Mouse (Mus musculus) embryonic stem cell, embryonic (primary cell): ENCODE results near the gene Raf1.
"Not testable (repeated sequence)": the region's sequence is repeated elsewhere in the genome, so short reads cannot be mapped to it uniquely, and the experiment has no call there.

ENCODE experiments used
- CTCF ChIA-PET, 4 experiments: fragments of 300-600 bp in 2 of 4; fragments of 350-600 bp in 2 of 4; sonication (Branson Sonifier 250); formaldehyde crosslinking; loops; one replicate each; lab custom pipeline; 2022; ENCODE audit warnings: inconsistent platforms in 2 of 4; lab: Charles Lee
- POLR2A ChIA-PET, 4 experiments: fragments of 300-600 bp in 2 of 4; fragments of 350-600 bp in 2 of 4; sonication (Branson Sonifier 250); formaldehyde crosslinking; loops; one replicate each; lab custom pipeline; 2022; ENCODE audit warnings: antibody characterized with exemption in 4 of 4, inconsistent platforms in 1 of 4; lab: Charles Lee

The Raf1 gene

DNA sequence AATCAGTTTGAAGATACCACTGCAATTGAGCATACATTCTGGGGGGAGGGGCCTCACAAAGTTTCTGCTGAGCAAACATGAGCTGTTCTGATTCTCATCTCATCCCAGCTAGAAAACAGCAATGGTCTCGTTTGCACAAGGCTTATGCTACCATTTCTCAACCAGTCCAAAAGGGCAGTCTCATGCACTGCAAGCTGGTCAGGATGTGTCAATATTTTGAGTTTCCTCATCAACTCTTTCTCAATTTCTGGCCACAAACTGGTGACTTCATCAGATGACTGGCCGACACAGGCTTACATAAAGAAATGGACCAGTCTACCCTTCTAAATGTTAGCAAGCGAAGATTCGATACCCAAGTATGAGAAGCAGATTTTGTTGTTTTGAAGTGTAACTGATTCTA, 9.8 kb downstream of the Raf1 start:
- ChIA-PET POLR2A (interaction anchor here (0.6 to 19.4 kb wide), 18 partner anchors 8 to 134 kb away, joined by 3 to 347 read pairs (median 4); partner anchors contain the start of gene Raf1 (in 3 of the 4)), CTCF (interaction anchor here in 2 of 4 experiments (0.6 to 1.4 kb wide), 3 partner anchors 8 to 32 kb away, joined by 3 to 4 read pairs (median 3); partner anchors contain the start of gene Raf1 (in 1 of the 2))

DNA sequence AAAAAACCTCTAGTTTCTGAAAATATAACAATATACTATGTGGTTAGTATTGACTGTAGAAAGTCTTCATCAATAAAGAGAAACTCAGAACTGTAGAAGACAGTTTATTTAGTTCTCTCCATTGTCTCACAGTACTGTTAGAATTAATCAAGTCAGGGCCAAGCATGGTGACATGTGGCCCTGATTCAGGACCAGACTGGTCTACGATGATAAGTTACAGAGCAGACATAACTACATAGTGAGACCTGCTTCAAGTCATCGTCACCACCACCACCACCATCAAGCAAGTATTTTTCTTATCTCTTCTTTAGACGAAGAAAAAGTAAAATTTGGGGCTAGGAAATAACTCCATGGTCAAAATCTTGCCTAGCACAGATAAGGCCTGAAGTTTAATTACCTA, 12.2 kb downstream of the Raf1 start:
- ChIA-PET CTCF (interaction anchor here in 3 of 4 experiments (0.6 to 1.2 kb wide), 4 partner anchors 24 to 108 kb away, joined by 3 read pairs; no protein-coding TSS in a partner anchor), POLR2A (interaction anchor here in 3 of 4 experiments (0.6 to 19.4 kb wide), 12 partner anchors 9 to 143 kb away, joined by 3 to 347 read pairs (median 4); partner anchors contain the start of genes Raf1 (in 3 of the 3) and Tmem40 (in 1 of the 3))

DNA sequence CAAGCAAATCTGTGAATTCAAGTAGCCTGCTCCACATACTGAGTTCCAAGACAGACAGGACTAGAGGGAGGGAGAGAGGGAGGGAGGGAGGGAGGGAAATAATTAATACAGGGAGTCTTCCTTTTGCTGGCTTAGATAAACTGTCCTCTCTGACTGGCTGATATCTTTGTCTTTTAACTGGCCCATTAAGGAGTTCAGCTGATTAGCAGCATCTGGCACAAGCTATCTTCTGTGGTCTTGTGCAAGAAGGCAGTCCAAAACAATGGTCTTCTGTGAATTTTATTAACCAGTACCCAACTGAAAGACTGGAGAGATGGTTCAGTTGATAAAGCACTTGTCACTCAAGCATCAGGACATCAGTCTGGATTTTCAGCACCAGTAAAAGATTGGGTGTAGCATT, 17.6 kb downstream of the Raf1 start:
- ChIA-PET CTCF (no interaction called here), POLR2A (interaction anchor here in 2 of 4 experiments (1.0 to 13.7 kb wide), 6 partner anchors 8 to 50 kb away, joined by 3 to 347 read pairs (median 4); partner anchors contain the start of gene Raf1 (in 1 of the 2))

DNA sequence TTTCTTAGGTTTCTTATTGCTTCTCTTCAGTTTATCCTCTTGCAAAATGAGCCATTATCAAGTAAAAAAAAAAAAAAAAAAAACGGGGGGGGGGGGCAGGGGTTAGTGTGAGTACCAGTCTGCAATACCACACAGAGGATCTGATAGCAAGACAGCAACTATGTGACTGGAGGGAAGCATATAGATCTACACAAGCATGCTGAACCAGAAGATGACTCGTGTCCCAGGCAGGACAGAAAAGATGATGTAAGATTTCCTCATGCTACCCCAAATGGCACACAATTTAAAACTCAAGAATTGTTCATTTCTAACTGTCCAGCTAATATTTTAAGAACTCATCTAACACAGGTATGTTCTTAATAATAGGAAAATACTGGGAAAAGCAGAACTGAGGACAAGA, 22.5 kb downstream of the Raf1 start:
- CTCF ChIA-PET = no interaction called here
- POLR2A ChIA-PET = interaction anchor here in 3 of 4 experiments (0.6 to 13.7 kb wide), 16 partner anchors 11 to 185 kb away, joined by 3 to 347 read pairs (median 4); partner anchors contain the start of gene Raf1 (in 2 of the 3)

DNA sequence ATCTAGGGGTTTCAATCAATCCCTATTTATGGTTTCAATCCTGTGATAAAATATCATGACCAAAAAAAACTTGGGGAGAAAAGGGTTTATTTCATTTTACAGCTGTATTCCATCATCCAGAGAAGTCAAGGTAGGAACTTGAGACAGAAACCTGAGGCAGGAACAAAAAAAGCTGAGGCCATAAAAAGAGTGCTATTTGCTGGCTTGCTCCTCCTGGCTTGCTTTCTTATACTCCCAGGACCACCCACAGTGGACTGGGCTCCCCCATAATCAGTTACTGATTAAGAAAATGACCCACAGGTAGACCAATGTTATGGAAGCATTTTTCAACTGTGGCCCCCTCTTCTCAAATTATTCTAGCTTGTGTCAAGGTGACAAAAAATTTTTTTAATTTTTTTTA, 24.7 kb downstream of the Raf1 start:
- ChIA-PET CTCF (interaction anchor here in 2 of 4 experiments (0.7 to 1.1 kb wide), 2 partner anchors 22 to 43 kb away, joined by 3 to 4 read pairs; no protein-coding TSS in a partner anchor), POLR2A (interaction anchor here (0.6 to 13.7 kb wide), 38 partner anchors 8 to 187 kb away, joined by 3 to 347 read pairs (median 4); partner anchors contain the start of genes Raf1 (in 3 of the 4), Rpl32 (in 3 of the 4), Efcab12 (in 1 of the 4) and Mkrn2 (in 1 of the 4))

DNA sequence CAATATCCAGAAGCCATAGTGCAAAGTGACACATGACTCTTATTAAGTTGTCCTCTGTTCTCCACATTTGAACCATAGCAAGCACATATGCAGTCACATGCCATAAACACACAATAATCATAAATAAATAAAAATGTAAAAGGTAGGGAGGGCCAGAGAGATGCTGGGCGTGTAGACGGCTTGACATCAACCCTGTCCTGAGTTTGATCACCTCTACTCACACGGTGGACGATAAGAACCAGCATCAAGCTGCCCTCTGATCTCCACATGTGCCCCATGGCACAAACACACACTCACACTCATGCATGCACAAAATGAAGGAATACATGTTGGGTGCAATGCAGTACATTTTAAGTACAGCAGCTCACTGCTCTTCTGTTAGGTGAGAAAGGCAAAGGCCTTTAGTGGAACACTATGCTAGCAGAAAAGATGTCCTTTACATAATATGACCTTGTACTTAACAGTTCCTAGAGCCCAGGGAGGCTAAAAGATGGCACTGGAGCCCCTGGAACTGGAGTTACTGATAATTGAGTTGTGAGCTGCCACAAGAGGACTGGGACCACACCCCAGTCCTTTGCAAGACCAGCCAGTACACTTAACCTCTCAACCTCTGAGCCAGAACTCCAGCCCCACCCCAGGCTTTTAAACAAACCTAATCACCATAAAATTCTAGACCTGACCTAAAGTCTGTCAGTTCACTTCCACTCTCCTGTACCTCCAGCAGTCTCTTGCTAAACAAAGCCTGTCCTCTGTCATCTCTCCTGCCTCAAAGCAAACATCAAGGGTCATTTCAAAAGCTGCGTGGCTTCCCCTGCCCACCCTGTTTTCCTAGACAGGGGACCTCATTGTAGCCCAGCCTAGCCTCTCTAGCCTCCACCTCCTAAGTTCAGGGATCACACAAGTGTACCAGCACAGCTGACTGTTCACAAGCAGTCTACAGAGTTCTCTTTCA, 25.7 kb downstream of the Raf1 start:
- POLR2A ChIA-PET = interaction anchor here (0.7 to 13.7 kb wide), 48 partner anchors 9 to 398 kb away, joined by 3 to 347 read pairs (median 4); partner anchors contain the start of genes Raf1 (in 4 of the 4), Rpl32 (in 3 of the 4), Efcab12 (in 1 of the 4) and Mkrn2 (in 1 of the 4)
- CTCF ChIA-PET = interaction anchor here in 3 of 4 experiments (0.5 to 1.1 kb wide), 4 partner anchors 23 to 122 kb away, joined by 3 to 4 read pairs (median 3); no protein-coding TSS in a partner anchor

DNA sequence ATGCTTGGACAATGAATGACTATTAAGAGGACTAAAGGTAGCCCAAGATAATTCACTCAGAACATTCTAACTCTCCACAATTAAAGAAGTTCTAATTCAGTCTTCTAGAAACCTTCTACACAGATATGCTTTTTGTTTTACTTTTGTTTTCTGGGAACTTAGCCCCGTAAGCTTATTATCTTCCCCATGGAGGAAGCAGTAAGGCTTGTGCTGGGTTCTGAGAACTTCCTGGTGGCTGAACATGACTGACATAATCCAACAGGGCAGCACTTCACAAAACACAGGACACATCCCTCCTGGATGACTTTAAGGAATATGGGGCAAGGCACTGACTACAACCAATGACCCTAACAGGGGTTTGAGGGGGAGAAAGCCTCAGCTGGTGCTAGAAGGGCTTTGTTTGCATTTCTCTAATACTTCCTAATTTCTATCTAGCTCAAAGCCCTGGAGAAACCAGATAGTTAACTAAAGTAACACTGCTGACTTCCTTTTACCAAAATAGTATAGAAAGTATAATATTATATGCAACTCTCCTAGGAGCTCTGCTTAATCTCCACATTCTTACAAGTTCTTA, 26.6 kb downstream of the Raf1 start:
- ChIA-PET CTCF (interaction anchor here in 1 of 4 experiments (1.0 kb wide), 1 partner anchor 122 kb away, joined by 3 read pairs; no protein-coding TSS in a partner anchor), POLR2A (interaction anchor here in 3 of 4 experiments (0.7 to 13.7 kb wide), 28 partner anchors 8 to 159 kb away, joined by 3 to 347 read pairs (median 6); partner anchors contain the start of genes Raf1 (in 3 of the 3) and Rpl32 (in 1 of the 3))

DNA sequence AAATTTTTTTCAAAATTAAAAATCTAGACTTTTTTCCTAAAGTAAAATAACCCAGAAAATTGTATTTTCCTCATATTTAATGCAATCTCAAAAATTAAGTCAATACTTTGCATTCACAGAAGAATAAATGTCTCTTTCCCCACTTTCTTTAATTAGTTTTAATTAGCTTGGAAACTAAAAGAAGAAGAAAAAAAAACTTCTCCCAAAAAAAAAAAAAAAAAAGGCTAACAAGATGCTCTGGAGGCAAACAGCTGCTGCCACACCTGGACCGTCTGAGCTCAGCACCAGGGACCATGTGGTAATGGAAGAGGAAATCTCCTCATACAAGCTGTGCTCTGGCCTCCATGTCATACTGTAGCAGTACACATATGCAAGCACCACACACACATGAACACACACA, 33.1 kb downstream of the Raf1 start:
- ChIA-PET POLR2A (interaction anchor here in 3 of 4 experiments (0.6 to 4.0 kb wide), 11 partner anchors 8 to 804 kb away, joined by 3 to 18 read pairs (median 4); partner anchors contain the start of gene Raf1 (in 2 of the 3)), CTCF (no interaction called here)

DNA sequence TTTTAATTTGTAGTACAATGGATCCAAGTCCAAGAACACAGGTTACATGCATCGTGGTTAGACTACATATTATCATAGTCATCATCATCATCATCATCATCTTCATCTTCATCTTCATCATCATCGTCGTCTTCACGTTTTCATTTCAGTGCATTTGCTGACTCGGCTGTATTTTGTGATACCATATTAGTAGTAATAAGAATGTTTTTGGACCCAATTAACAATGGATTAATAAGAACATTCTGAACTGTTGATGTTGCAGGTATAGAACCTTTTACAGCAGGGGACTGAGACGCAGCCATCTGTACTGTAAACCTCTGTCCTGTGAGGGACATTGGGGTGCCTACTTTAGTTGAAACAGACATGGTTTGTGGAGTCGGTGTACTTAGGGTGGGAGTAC, 38.2 kb downstream of the Raf1 start:
- POLR2A ChIA-PET, CTCF ChIA-PET: not testable (repeated sequence)

DNA sequence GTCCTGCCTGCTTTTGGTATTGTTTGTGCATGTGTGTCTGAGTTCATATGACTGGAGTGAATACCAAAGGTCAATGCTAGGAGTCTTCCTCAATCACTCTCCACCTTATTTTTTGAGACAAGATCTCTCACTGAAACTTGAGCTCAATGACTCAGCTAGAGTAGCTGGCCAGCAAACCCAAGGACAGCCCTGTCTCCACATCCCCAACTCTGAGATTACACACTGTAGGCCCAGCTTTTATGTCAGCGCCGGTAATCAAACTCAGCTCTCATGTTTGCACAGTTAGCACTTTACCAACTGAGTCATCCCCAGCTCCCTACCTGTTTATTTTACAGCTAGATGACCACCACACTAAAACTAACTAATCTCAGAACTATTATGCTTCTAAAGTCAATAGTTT, 42.4 kb downstream of the Raf1 start:
- CTCF ChIA-PET = interaction anchor here in 1 of 4 experiments (1.7 kb wide), 1 partner anchor 15 kb away, joined by 4 read pairs; no protein-coding TSS in a partner anchor
- POLR2A ChIA-PET = interaction anchor here in 2 of 4 experiments (0.9 to 6.0 kb wide), 15 partner anchors 9 to 64 kb away, joined by 3 to 34 read pairs (median 4); partner anchors contain the start of gene Raf1 (in 1 of the 2)

DNA sequence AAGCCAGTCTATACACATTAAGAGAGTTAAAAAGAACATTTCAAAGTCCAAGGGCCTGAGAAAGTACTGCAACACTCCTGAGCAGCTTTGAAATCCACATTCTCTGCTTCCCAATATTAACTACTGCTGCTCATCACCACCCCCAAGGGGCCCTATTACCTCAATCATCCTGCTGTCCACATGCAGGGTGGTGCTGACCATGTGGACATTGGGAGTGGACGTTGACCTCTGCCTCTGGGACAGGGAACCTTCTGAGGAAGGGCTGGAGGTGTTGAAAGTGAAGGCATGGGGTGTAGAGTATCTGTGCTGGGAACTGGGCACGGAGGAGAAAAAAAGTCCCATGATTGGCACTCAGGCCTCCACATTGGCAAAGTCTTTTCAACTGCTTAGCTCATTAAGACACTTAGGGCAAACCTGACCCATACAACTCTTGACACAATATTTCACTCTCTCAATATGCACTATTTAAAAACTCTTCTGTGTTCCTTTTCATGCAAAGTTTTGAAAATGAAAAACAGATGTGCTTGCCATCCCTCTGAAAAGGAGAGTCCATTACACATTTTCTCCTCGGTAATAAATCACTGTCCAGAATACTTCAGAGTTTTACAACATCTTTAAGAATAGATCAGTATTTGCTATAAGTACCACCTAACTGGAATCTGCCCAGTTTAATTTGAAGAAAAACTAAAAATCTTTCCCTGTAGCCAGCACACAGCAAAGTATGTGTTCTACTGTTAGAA, 45.2 kb downstream of the Raf1 start:
- CTCF ChIA-PET = interaction anchor here in 2 of 4 experiments (0.8 to 1.0 kb wide), 2 partner anchors 22 to 96 kb away, joined by 3 read pairs; no protein-coding TSS in a partner anchor
- POLR2A ChIA-PET = interaction anchor here in 3 of 4 experiments (0.8 to 6.0 kb wide), 9 partner anchors 8 to 45 kb away, joined by 3 to 27 read pairs (median 4); partner anchors contain the start of gene Raf1 (in 1 of the 3)

DNA sequence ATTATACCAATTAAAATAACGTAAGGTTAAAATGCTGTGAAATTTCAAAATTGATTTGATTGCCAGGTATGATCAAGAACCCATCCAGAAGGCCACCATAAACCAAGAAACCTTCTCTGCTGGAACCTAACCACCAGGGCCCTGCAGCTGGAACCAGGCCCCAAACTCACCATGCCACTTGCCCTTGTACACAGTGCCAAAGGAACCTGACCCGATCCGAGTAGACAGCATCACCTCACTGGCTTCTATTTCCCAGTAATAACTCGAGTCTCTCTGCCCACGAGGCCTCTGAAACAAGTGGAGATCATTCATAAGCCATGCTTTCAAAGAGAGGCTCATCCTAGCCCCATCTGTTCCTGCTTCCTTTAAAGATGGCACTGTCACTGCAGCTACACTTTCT, 50.3 kb downstream of the Raf1 start:
- CTCF ChIA-PET = interaction anchor here in 1 of 4 experiments (0.8 kb wide), 1 partner anchor 12 kb away, joined by 3 read pairs; no protein-coding TSS in a partner anchor
- POLR2A ChIA-PET = interaction anchor here in 1 of 4 experiments (1.2 to 11.2 kb wide), 4 partner anchors 13 to 50 kb away, joined by 3 to 77 read pairs (median 4); partner anchors contain the start of gene Raf1

DNA sequence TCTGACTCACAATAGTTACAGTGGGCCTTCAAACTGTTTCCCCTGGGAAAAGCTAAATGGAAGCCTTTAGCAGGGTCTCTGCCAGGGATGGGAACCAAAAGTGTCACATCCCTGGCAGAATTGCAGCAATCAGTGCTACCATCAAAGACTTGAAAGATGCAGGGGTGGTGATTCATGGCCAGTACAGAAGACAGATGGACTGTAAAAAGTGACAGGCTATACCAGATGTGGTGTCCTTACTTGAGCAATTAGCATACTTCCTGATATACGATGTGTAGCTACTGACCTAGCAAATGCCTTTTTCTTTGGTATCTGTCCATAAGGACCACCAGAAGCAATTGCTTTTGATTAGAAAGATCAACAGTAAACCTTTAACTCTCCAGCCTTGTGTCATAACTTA, 55.5 kb downstream of the Raf1 start:
- ChIA-PET POLR2A (interaction anchor here in 2 of 4 experiments (0.8 to 11.2 kb wide), 17 partner anchors 8 to 171 kb away, joined by 3 to 77 read pairs (median 5); no protein-coding TSS in a partner anchor), CTCF (interaction anchor here in 1 of 4 experiments (1.2 kb wide), 1 partner anchor 11 kb away, joined by 3 read pairs; no protein-coding TSS in a partner anchor)

DNA sequence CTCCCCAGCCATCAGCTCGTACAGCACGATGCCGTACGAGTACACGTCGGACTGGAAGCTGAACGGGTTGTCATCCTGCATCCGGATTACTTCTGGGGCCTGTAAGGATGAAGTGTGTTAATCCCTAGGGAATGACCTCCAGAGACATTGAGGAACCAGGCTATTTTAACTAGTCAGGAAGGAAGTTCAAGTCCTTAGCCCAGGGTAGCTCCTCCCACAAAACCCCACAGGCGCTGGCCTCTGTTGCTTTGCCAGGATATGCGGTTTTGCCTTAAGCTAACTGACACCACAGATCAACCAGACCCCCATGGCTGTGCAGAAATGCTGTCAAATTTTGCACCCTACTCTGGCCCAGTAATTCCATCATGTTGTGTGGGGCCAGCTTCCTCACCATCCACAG, 56.6 kb downstream of the Raf1 start:
- CTCF ChIA-PET = interaction anchor here in 3 of 4 experiments (0.7 to 2.8 kb wide), 5 partner anchors 10 to 165 kb away, joined by 3 to 18 read pairs (median 3); no protein-coding TSS in a partner anchor
- POLR2A ChIA-PET = interaction anchor here (0.6 to 11.2 kb wide), 34 partner anchors 9 to 244 kb away, joined by 3 to 77 read pairs (median 4); partner anchors contain the start of genes Raf1 (in 2 of the 4), Tsen2 (in 2 of the 4) and Rpl32 (in 1 of the 4)

DNA sequence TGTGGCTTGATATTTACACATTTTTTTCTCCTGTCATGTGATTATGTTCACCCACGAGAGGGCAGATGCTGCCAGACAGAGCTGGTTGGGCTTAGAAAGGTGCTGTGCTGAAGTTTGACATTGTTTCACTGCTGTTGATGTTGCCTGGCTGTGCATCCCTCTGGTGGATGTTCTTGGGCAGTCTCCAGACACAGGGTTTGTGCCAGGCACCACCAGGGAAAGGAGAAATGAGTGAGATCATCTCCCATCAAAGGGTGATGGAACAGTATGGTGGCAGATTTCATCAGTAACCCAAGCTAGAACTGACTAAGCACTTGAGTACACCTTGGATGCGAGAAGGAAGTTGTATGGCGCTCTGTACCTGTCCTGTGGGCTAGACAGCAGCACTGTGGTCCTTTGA, 60.5 kb downstream of the Raf1 start:
- POLR2A ChIA-PET = interaction anchor here in 3 of 4 experiments (0.6 to 11.2 kb wide), 14 partner anchors 7 to 648 kb away, joined by 3 to 77 read pairs (median 6); partner anchors contain the start of genes Mkrn2 (in 1 of the 3), Rpl32 (in 1 of the 3) and Zfand4 (in 1 of the 3)
- CTCF ChIA-PET = interaction anchor here in 1 of 4 experiments (1.4 kb wide), 1 partner anchor 187 kb away, joined by 4 read pairs; no protein-coding TSS in a partner anchor

DNA sequence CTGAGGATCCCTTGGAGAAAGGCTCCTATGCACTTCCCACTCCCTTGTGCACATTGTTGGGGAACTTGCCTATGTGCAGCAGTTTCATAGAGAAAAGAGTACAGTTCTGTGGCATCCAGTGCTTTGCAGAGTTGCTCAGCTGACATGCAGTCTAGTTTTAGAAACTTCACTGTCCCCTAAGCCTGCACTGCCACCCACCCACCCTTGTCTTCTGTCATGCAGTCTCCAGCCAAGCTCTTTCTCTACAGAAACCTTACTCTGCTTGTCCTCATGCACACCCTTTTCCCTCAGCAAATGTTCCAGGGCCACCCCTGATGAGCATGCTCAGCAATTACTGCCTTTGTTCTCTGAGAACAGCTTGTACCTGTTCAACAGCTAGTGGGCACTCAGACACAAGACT, 62.6 kb downstream of the Raf1 start:
- POLR2A ChIA-PET = interaction anchor here in 2 of 4 experiments (0.6 to 2.2 kb wide), 14 partner anchors 8 to 195 kb away, joined by 3 to 7 read pairs (median 3); partner anchors contain the start of genes Raf1 (in 2 of the 2) and Rpl32 (in 1 of the 2)

More for the DNA sequence above, 62.6 kb downstream of the Raf1 start:
- CTCF ChIA-PET = interaction anchor here in 2 of 4 experiments (0.6 to 0.7 kb wide), 3 partner anchors 12 to 742 kb away, joined by 3 read pairs; partner anchors contain the start of gene Gm17482 (in 1 of the 2)
